Mouse (Mus musculus): ENCODE measurements at regions not wholly inside any gene's neighbourhood (a gene's known extent, or its start where the extent isn't known, plus 50 kb on each side); places are given as distances from the start of the nearest gene placed in this dataset.
A peak's percentile ranks its signal among the peaks of the same experiment; 100 is the strongest.

DNA sequence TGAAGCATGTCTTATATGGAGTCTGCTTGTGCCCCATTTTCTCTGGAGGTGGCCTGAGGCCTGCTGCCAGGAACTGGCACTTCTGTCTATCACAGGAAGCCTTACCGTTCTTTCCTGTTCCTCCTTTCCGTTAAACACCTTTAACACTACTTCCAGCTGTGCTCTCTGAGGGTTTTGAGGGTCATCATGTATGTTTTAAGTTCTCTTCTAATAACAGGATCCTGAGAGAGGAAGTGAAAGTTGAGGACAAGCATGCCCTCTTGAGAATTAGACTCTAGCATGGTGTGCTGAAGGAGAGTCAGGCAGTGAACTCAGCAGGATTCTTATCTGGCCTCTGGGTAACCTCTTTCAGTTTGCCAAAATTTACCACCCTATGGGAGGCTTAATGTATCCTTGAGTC lies 418.0 kb upstream of the 9430069I07Rik start:
- no peak for DNase-seq

DNA sequence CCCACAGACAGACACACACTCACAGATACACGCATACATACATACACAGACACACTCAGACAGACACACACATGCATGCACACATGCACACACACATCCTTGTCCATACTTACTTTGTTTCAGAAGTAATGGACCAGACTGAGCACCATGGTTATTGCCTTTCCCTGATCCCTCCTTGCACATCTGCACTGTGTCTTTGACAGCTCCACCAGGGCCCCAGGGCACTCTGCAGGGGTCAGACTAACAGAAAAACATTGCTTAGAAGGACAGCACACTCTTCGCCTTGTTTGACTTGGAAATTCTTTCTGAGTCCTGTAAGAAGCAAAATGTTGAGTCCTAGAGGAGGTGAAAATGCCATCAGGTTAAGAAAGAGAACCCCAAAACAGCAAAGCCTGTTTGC lies 394.1 kb upstream of the 9430069I07Rik start:
- no peak for DNase-seq

DNA sequence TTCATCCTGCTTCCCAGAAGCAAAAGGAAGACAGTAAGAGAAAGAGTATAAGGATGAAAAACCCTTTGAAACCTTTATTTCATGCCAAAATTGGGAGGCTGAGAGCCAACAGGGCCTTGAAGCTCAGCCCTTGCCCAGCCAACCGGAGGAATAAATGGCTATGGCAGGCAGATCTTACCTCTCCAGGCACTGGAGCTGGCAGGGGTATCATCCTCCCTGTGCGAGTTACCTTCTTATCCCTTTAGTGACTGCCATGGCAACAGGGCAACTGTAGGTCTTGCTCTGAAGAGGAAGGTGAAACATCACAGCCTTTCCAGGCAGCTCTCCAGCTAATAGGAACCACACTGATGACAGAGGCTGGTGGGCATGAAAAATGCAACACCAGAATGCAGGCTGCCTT lies 393.3 kb upstream of the 9430069I07Rik start:
- peak; percentile 67 to 76 for DNase-seq

DNA sequence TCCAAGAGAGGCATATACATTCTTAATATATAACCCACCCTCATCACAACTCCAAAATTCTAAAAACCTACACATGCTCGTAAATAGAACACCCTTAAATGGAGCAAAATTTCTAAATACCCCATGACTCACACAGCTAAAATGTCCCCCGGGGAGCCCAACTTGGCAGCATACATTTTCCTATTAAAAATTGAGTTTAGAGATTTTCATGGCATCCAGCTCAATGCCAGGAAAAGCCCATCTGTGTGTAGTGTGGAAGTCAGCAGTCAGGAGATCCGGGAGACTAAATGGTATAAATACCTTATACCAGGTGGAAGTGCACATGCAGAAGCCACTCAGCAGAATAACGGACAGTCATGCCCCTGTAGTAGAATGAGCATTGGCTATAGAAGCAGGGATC lies 389.4 kb upstream of the 9430069I07Rik start:
- peak in 1 of 2 experiments; percentile 23 for DNase-seq

DNA sequence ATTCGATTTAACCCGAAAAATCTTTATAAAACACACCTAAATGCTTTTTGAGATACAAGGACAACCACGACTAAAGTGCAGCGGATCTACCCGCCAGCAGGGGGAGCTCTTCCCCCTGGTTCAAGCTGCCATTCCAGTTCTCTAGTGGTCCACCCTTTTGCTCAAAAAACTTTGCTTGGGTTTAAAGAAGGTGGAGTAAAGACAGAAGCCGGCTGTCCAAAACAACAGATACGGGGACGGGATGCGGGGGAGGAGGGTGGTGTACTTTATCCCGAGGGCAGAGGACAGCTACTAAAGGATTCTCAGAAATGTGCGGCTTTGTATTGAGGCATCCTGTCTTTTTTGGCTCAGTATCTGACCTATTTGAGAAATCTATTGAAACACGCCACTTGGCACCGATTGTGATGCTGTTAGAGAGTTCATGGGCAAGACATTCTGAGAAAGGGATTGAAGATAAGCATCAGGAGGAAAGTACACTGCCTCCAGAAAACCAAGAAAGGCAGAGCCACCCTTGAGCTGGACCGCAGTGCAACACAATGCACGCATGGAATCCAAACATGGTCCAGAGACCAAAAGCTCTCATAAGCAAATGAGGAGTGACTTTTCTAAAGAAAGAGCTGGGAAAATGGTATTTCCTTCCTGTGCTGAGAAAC lies 385.6 kb upstream of the 9430069I07Rik start:
- peak; percentile 75 to 81 for DNase-seq

DNA sequence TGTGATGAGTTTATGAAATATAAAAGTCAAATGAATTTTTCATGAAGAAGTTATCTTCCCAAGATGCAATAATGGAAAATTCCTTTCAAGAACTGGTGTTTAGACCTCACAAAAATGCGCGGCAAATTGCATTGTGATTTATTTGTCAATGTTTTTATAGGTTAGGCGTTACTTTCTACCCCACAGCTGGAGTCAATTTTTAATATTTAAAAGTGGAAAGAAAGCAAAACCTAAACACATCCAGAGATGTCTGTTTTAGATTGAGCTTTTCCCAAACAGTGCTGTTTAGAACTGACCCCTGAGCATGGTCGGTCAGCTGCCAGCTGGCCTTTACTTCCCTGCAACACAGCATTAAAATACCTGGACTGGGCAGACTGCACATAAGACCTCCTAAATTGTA lies 383.8 kb upstream of the 9430069I07Rik start:
- no peak for DNase-seq
